Mouse (Mus musculus) CD4-positive, CD25-positive, alpha-beta regulatory T cell (primary cell): ENCODE data around the gene Enthd1. TPM values are rescaled to one million over a fixed set of nuclear protein-coding genes. Genes with fewer than 3 reads are reported as not detected.

ENCODE experiments used
- polyA plus RNA-seq: library from polyadenylated mRNA; unstranded; fragments of 100-300 nt; shearing (Covaris generic); gene quantifications from one replicate; pipeline ENCODE4 v1.2.1, GENCODE M21; 2017

Enthd1 gene
- 0.34 TPM for polyA plus RNA-seq

GRCm38 (mm10) chr15:80565106-80565665 lies at the start of gene Enthd1:
Gene Enthd1, minus strand, starts transcription at chr15:80565156.

DNA sequence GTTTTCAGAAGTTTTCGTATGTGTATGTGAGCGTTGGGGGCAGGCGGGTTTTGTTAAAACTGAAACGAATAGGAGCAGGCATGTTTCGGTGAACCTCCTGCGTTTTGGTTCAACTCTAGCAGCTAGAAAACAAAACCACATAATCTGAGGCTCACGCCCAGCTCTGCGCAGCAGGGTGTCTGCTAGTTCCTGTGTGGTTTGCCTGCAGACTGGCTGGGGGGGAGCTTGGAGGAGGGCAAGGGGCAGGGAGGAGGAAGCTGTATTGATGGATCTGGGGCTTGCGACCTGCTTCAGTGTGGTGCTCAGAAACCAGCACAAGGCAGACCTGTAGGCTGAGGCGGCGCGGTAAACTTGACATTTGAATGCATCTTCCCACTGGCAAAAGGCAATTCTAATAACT lies 7.3 kb upstream of the Enthd1 start, which contains the start of gene Grap2:
TSS of gene Grap2 (plus strand) at position 304 of the 400 bp plus-strand sequence.

Other genes starting within 250 kb of the Enthd1 start
- 63.5 TPM for gene Grap2, start 7.4 kb upstream of the Enthd1 start, polyA plus RNA-seq
- 0.29 TPM for gene Fam83f, start 106.7 kb upstream of the Enthd1 start, polyA plus RNA-seq
- gene Tnrc6b, start 146.2 kb upstream of the Enthd1 start, polyA plus RNA-seq = 40.3 TPM